Mouse (Mus musculus) testis, adult 2 months (tissue): ENCODE results near the gene Maml3.

Experiments used
- CTCF ChIP-seq: fragments of 200-500 bp; IDR thresholded peaks from 2 replicates; pipeline ENCODE4 v1.5.1; 2012; ENCODE audit warnings: low read depth, mild to moderate bottlenecking, inconsistent platforms, low read length, moderate library complexity; ENCODE audit not compliant: control insufficient read depth, insufficient read depth, insufficient replicate concordance
- POLR2A ChIP-seq: fragments of 200-500 bp; IDR thresholded peaks from 2 replicates; pipeline ENCODE4 v1.6.1; 2012; ENCODE audit warnings: low read depth, mild to moderate bottlenecking, inconsistent platforms, low read length, moderate library complexity; ENCODE audit not compliant: control insufficient read depth

- no peak for TF ChIP-seq CTCF
- no peak for TF ChIP-seq POLR2A
Observed at GRCm38 (mm10) chr3:51749421-51749811, 355.5 kb downstream of the Maml3 start.
